19 mouse cellular contexts compared by ENCODE assay signal in the genomic region with DNA sequence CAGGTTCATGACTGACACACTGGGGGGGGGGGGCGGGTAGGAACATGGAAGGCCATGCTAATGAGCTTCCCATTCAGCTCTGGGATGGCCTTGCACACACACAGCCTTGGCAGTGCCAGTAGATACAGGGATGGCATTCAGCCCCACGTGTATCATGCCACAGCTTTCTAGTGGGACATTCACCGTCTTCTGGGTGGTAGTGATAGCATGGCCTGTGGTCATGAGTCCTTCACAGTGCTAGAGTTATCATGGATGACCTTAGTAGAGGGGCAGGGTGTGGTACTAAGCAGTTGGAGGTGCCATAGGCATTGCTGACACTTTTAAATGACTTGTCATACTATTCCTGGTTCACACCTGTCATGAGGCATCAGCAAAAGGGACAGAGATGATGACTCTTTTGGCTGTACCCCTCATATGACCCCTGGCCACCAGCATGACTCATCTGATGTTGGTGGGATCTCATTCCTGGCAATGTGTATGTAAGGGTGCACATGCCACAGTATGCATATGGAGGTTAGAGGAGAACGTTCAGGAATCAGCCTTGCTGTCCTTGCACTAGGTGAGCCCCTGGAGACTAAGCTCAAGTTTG.
"Had no signal": no experiment of that assay in that cellular context is flagged by ENCODE, and none has a peak within 500 bp of the region (broad histone marks: within the 10 kb centered on the region; RNA-seq: fewer than 3 reads in every experiment).

No protein-coding gene starts in this region.

- H3K4me2 ChIP-seq: liver, embryonic 15.5 days; lung, embryonic 15.5 days; midbrain, embryonic 11.5 days; midbrain, embryonic 13.5 days; midbrain, embryonic 15.5 days; neural tube, embryonic 13.5 days; neural tube, embryonic 15.5 days had no signal

- H3K4me3 ChIP-seq: liver, embryonic 15.5 days; lung, embryonic 15.5 days; midbrain, embryonic 13.5 days; midbrain, embryonic 15.5 days; neural tube, embryonic 13.5 days; neural tube, embryonic 15.5 days had no signal

- H3K36me3 ChIP-seq: liver, embryonic 15.5 days; lung, embryonic 15.5 days; midbrain, embryonic 13.5 days; midbrain, embryonic 15.5 days; neural tube, embryonic 13.5 days; neural tube, embryonic 15.5 days had no signal

- H3K27me3 ChIP-seq: liver, embryonic 15.5 days; lung, embryonic 15.5 days; midbrain, embryonic 13.5 days; midbrain, embryonic 15.5 days; neural tube, embryonic 13.5 days; neural tube, embryonic 15.5 days had no signal

- H3K9me3 ChIP-seq: liver, embryonic 15.5 days; lung, embryonic 15.5 days; midbrain, embryonic 13.5 days; midbrain, embryonic 15.5 days; neural tube, embryonic 13.5 days; neural tube, embryonic 15.5 days had no signal

- DNase-seq: liver, postnatal 0 days; lung, adult 2 months; lung, postnatal 10 days; retina, postnatal 1 day; right cerebral cortex, adult 18-20 months; right cerebral cortex, postnatal 25 days; right cerebral cortex, postnatal 4 days; spleen, adult 18-20 months; thymus, adult 18-20 months; thymus, postnatal 14 days; thymus, postnatal 36 days had no signal

- ATAC-seq: liver, postnatal 0 days; midbrain, embryonic 13.5 days; midbrain, embryonic 15.5 days had no signal

- H3K9ac ChIP-seq: liver, embryonic 15.5 days; liver, postnatal 0 days; lung, embryonic 15.5 days; midbrain, embryonic 13.5 days; midbrain, embryonic 15.5 days; neural tube, embryonic 13.5 days; neural tube, embryonic 15.5 days had no signal

- H3K27ac ChIP-seq: liver, embryonic 15.5 days; lung, embryonic 15.5 days; macrophage; midbrain, embryonic 13.5 days; midbrain, embryonic 15.5 days; neural tube, embryonic 13.5 days; neural tube, embryonic 15.5 days had no signal

- H3K4me1 ChIP-seq: liver, embryonic 15.5 days had no signal
